In the genomic region with DNA sequence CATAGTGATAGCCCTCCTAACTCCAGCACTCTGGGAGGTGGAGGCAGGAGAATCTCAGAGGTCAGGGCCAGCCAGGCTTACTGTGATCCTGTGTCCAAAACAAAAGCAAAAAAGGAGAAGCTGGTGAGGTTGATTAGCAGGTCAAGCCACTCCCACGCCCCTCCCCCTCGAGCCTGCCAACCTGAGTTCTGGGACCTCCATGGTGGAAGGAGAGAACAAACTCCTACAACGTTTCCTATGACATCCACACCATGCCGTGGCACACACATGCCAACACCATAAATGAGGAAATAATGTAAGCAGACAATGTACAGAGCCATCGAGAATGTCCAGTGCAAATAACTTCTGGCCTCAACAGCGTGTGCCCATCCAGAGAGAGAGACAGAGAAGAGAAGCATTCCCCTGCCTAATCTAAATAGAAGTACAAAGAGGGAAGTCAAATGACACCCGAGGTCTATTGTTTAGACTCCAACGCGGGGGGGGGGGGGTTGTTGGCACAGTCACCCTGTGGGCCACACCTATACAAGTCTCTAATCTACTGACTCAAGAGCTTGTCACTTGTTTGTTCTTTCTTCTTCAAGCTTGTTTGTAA, we compare ENCODE assay signal across 8 mouse cellular contexts. TPM values are rescaled to one million over a fixed set of nuclear protein-coding genes. Genes with fewer than 3 reads are reported as not detected.
DNase-seq lines count a peak whose midpoint lies in the region; ATAC-seq and TF ChIP-seq lines count a peak whose summit lies in the region.

No protein-coding gene starts in this region.

- ATAC-seq in lung, embryonic 16.5 days (ENCODE audit: low read depth), result peak; percentile 10

- TF ChIP-seq CTCF in layer of hippocampus, adult 2 months (conservative IDR thresholded peaks at IDR 0.05), result no peak
- no peak for TF ChIP-seq CTCF in olfactory bulb, adult 2 months (IDR thresholded peaks at IDR 0.05; ENCODE audit: insufficient read depth, low read depth, low read length)

- no peaks in the 10 kb centered on the region for H3K27me3 ChIP-seq in lung, embryonic 16.5 days (ENCODE audit: control insufficient read depth, insufficient read depth, low read depth, low read length)

- WGBS in lung, embryonic 16.5 days, result 4% methylated on average over 9 of the region's 9 CpGs
- WGBS in olfactory bulb, adult 2 months, result 9% methylated on average over 9 of the region's 9 CpGs

- no peaks in the 10 kb centered on the region for H3K9me3 ChIP-seq in lung, embryonic 16.5 days (ENCODE audit: control insufficient read depth, low read length)

- peak in 1 of 2 experiments; percentile 34 for DNase-seq in layer of hippocampus, adult 2 months (ENCODE audit: low spot score in 2 of 2)
- no peak for DNase-seq in layer of hippocampus, adult 9-10 months (ENCODE audit: low spot score)
- peak; percentile 75 for DNase-seq in embryo, embryonic 10.5 days (ENCODE audit: low spot score)
- peak; percentile 63 for DNase-seq in heart, adult 8-10 months (ENCODE audit: low spot score)
- peak; percentile 55 to 66 for DNase-seq in kidney, adult 8-10 months
- DNase-seq in adipocyte (ENCODE audit: low spot score), result no peak

- H3K9ac ChIP-seq in lung, embryonic 16.5 days (ENCODE audit: low read length), result peak overlapping the region; percentile 52

- H3K4me2 ChIP-seq in lung, embryonic 16.5 days (ENCODE audit: low read depth, low read length), result peak overlapping the region; percentile 52

- TF ChIP-seq POLR2A in olfactory bulb, adult 2 months (IDR thresholded peaks at IDR 0.05; ENCODE audit: insufficient read depth, low read depth, low read length), result no peak

- H3K4me3 ChIP-seq in layer of hippocampus, adult 2 months, result peak overlapping the region; percentile 44
- H3K4me3 ChIP-seq in lung, embryonic 16.5 days (ENCODE audit: low read length), result peak overlapping the region; percentile 37
- H3K4me3 ChIP-seq in olfactory bulb, adult 2 months (ENCODE audit: insufficient read depth, low read depth, low read length), result peak overlapping the region; percentile 26

- H3K4me1 ChIP-seq in lung, embryonic 16.5 days (replicated peaks; ENCODE audit: control insufficient read depth, insufficient read depth, low read length), result peaks cover 39% of the 10 kb centered on the region
- H3K4me1 ChIP-seq in olfactory bulb, adult 2 months (ENCODE audit: control insufficient read depth, insufficient read depth, low read length), result peaks cover 18% of the 10 kb centered on the region

- peaks cover 11% of the 10 kb centered on the region for H3K36me3 ChIP-seq in lung, embryonic 16.5 days (ENCODE audit: control insufficient read depth, insufficient read depth, low read length)

- H3K27ac ChIP-seq in layer of hippocampus, adult 2 months, result peak overlapping the region; percentile 99
- peak overlapping the region; percentile 100 for H3K27ac ChIP-seq in lung, embryonic 16.5 days (ENCODE audit: low read length)
- H3K27ac ChIP-seq in olfactory bulb, adult 2 months (ENCODE audit: insufficient read depth, low read depth, low read length), result peak overlapping the region; percentile 47

RNA-seq across cellular contexts. Expression of gene Pnrc2, which starts 2.4 kb away (rescaled TPM):
- total RNA-seq in layer of hippocampus, adult 2 months (2021), result 10 to 100 TPM; 52.7 to 54.8 TPM
- total RNA-seq in heart, adult 8-10 months (2022), result 10 to 100 TPM; 51.2 to 75.7 (median 66.5) TPM
- 217 and 224 TPM in 2 replicates for polyA plus RNA-seq in lung, embryonic 16.5 days (2015; fragmentation: Nextera tagmentation; extraction: Ambion mirVana)
- polyA plus RNA-seq in olfactory bulb, adult 2 months (2012; ENCODE audit: insufficient read depth, insufficient read length, low replicate concordance, missing spikeins), result not detected in 2 replicates

RNA-seq across cellular contexts. Expression of gene Cnr2, which starts 19.1 kb away (rescaled TPM):
- under 1 TPM in 1 of 2 experiments, not detected in 1; 0.12 TPM for total RNA-seq in layer of hippocampus, adult 2 months (2021)
- under 1 TPM; 0.22 to 0.57 (median 0.36) TPM for total RNA-seq in heart, adult 8-10 months (2022)
- 1.3 TPM in 2 replicates for polyA plus RNA-seq in lung, embryonic 16.5 days (2015; fragmentation: Nextera tagmentation; extraction: Ambion mirVana)
- polyA plus RNA-seq in olfactory bulb, adult 2 months (2012; ENCODE audit: insufficient read depth, insufficient read length, low replicate concordance, missing spikeins), result not detected in 2 replicates

RNA-seq across cellular contexts. Expression of gene Srsf10, which starts 20.5 kb away (rescaled TPM):
- total RNA-seq in layer of hippocampus, adult 2 months (2021), result 10 to 100 TPM; 82.6 to 94.2 TPM
- total RNA-seq in heart, adult 8-10 months (2022), result 10 to 100 TPM; 33.2 to 42.3 (median 37.9) TPM
- polyA plus RNA-seq in lung, embryonic 16.5 days (2015; fragmentation: Nextera tagmentation; extraction: Ambion mirVana), result 245 and 264 TPM in 2 replicates
- not detected in 2 replicates for polyA plus RNA-seq in olfactory bulb, adult 2 months (2012; ENCODE audit: insufficient read depth, insufficient read length, low replicate concordance, missing spikeins)

RNA-seq across cellular contexts. Expression of gene Fuca1, which starts 44.4 kb away (rescaled TPM):
- 10 to 100 TPM; 39.4 to 39.7 TPM for total RNA-seq in layer of hippocampus, adult 2 months (2021)
- 10 to 100 TPM; 29.8 to 40.8 (median 34.6) TPM for total RNA-seq in heart, adult 8-10 months (2022)
- polyA plus RNA-seq in lung, embryonic 16.5 days (2015; fragmentation: Nextera tagmentation; extraction: Ambion mirVana), result 76.4 and 94.8 TPM in 2 replicates
- polyA plus RNA-seq in olfactory bulb, adult 2 months (2012; ENCODE audit: insufficient read depth, insufficient read length, low replicate concordance, missing spikeins), result not detected in 2 replicates

Comparison
In these comparisons a context has a peak if more than half of its experiments do, and no peak if none do; other contexts are left out.
1. DNase-seq: peak in embryo, embryonic 10.5 days (single experiment), heart, adult 8-10 months (single experiment) and kidney, adult 8-10 months (2 of 2); none in layer of hippocampus, adult 9-10 months (single experiment) and adipocyte (single experiment).
2. H3K27ac ChIP-seq: peak in every context shown above with its lines; median percentile 100 in lung, embryonic 16.5 days; 99 in layer of hippocampus, adult 2 months; 47 in olfactory bulb, adult 2 months.
3. Peak in every context shown above with its lines, with median percentiles within 50 percentile points of each other: H3K4me3 ChIP-seq.